Mouse (Mus musculus) kidney, embryonic 15.5 days (tissue): ENCODE data around the gene Pih1d3. TPM values are rescaled to one million over a fixed set of nuclear protein-coding genes. Genes with fewer than 3 reads are reported as not detected.

ENCODE experiments used
- ATAC-seq: fragments of 200-750 bp; cut with Nextera tagmentation; replicated peaks from 2 replicates; pipeline ENCODE4 v1.8.0; 2017; ENCODE audit warnings: moderate TSS enrichment; ENCODE audit not compliant: low FRiP score
- H3K27ac ChIP-seq: fragments of 300-500 bp; sonication (generic); 2 replicates; pipeline ENCODE4 v1.5.1; 2015; ENCODE audit warnings: mild to moderate bottlenecking, inconsistent platforms
- H3K27me3 ChIP-seq: fragments of 300-500 bp; sonication (generic); 2 replicates; pipeline ENCODE4 v1.6.1; 2015; ENCODE audit warnings: inconsistent platforms
- H3K36me3 ChIP-seq: fragments of 300-500 bp; sonication (generic); 2 replicates; pipeline ENCODE4 v1.6.1; 2015; ENCODE audit warnings: inconsistent platforms
- H3K4me1 ChIP-seq: fragments of 300-500 bp; sonication (generic); 2 replicates; pipeline ENCODE4 v1.6.1; 2015; ENCODE audit warnings: inconsistent platforms
- H3K4me2 ChIP-seq: fragments of 300-500 bp; sonication (generic); 2 replicates; pipeline ENCODE4 v1.6.1; 2015; ENCODE audit warnings: moderate library complexity, mild to moderate bottlenecking, inconsistent platforms
- H3K4me3 ChIP-seq: fragments of 300-500 bp; sonication (generic); replicated peaks from 2 replicates; pipeline ENCODE4 v1.5.1; 2015; ENCODE audit warnings: mild to moderate bottlenecking, inconsistent platforms
- H3K9ac ChIP-seq: fragments of 300-500 bp; sonication (generic); 2 replicates; pipeline ENCODE4 v1.6.1; 2015; ENCODE audit warnings: mild to moderate bottlenecking, inconsistent platforms
- H3K9me3 ChIP-seq: fragments of 300-500 bp; sonication (generic); replicated peaks from 2 replicates; pipeline ENCODE4 v1.6.1; 2016; ENCODE audit warnings: inconsistent platforms
- whole genome bisulfite sequencing: fragments of 180-500 bp; shearing (Covaris S2); methylation state at CpG from one replicate; pipeline ENCODE4 v1.1.7; 2015; ENCODE audit warnings: mixed read lengths; 5-methylcytosine and 5-hydroxymethylcytosine counted together
- polyA plus RNA-seq: library from polyadenylated mRNA; unstranded; fragments of >200 nt; fragmentation: Nextera tagmentation; extraction: Ambion mirVana; gene quantifications from 2 replicates; pipeline ENCODE4 v1.2.1, GENCODE M21; 2015

The Pih1d3 gene
- polyA plus RNA-seq, 1 experiment from 2014 or later = not detected

- Histone ChIP-seq H3K27ac (no peak overlapping the region), H3K4me1 (no peaks in the 10 kb centered on the region), H3K9me3 (no peaks in the 10 kb centered on the region), H3K9ac (no peak overlapping the region), H3K4me3 (no peak overlapping the region), H3K27me3 (no peaks in the 10 kb centered on the region), H3K36me3 (no peaks in the 10 kb centered on the region), H3K4me2 (no peak overlapping the region)
- WGBS = 90% methylated on average over 4 of the region's 4 CpGs
- no peak for ATAC-seq
Measured at GRCm38 (mm10) chr1:31220599-31221250, 1.9 kb upstream of the Pih1d3 start.

- no peaks in the 10 kb centered on the region for H3K4me1 ChIP-seq
- H3K27ac ChIP-seq = no peak overlapping the region
- no peaks in the 10 kb centered on the region for H3K9me3 ChIP-seq
- H3K36me3 ChIP-seq = no peaks in the 10 kb centered on the region
- no peak overlapping the region for H3K9ac ChIP-seq
- no peaks in the 10 kb centered on the region for H3K27me3 ChIP-seq
- ATAC-seq = peak; percentile 73; the same call in 1 of the 2 replicates
- H3K4me2 ChIP-seq = no peak overlapping the region
- H3K4me3 ChIP-seq = no peak overlapping the region
Measured at GRCm38 (mm10) chr1:31233319-31234036, 10.8 kb downstream of the Pih1d3 start.

- WGBS = 65% methylated on average over 10 of the region's 10 CpGs
- Histone ChIP-seq H3K27ac (no peak overlapping the region), H3K4me2 (no peak overlapping the region)
Measured at GRCm38 (mm10) chr1:31260218-31260923, 37.7 kb downstream of the Pih1d3 start.

More at GRCm38 (mm10) chr1:31260218-31260923, 37.7 kb downstream of the Pih1d3 start:
- Histone ChIP-seq H3K9me3 (no peaks in the 10 kb centered on the region), H3K4me1 (no peaks in the 10 kb centered on the region), H3K36me3 (no peaks in the 10 kb centered on the region), H3K27me3 (no peaks in the 10 kb centered on the region), H3K9ac (no peak overlapping the region), H3K4me3 (no peak overlapping the region)
- ATAC-seq = 0 out of 2 replicates have a peak, but pooled peaks have one; percentile 22

Other genes with a start within 250 kb of the Pih1d3 start
- gene AC153137.1, start 244.9 kb upstream of the Pih1d3 start, polyA plus RNA-seq = not detected in 2 replicates
- not detected in 2 replicates for gene Lgsn, start 46.4 kb upstream of the Pih1d3 start, polyA plus RNA-seq
- gene 4931428L18Rik, start 154 bp upstream of the Pih1d3 start, polyA plus RNA-seq = not detected in 2 replicates